Mouse (Mus musculus) limb, embryonic 15.5 days (tissue): ENCODE data around the gene Prkca. TPM values are rescaled to one million over a fixed set of nuclear protein-coding genes. Genes with fewer than 3 reads are reported as not detected.

Source experiments
- ATAC-seq: fragments of 200-750 bp; cut with Nextera tagmentation; 2 replicates; pipeline ENCODE4 v1.8.0; 2017; ENCODE audit warnings: low read depth, moderate TSS enrichment; ENCODE audit not compliant: insufficient number of reproducible peaks, low FRiP score, low TSS enrichment
- H3K27ac ChIP-seq: fragments of 300-500 bp; sonication (generic); 2 replicates; pipeline ENCODE4 v1.5.1; 2015; ENCODE audit warnings: moderate library complexity, mild to moderate bottlenecking, inconsistent platforms
- H3K27me3 ChIP-seq: fragments of 300-500 bp; sonication (generic); 2 replicates; pipeline ENCODE4 v1.6.1; 2015; ENCODE audit warnings: inconsistent platforms
- H3K36me3 ChIP-seq: fragments of 300-500 bp; sonication (generic); 2 replicates; pipeline ENCODE4 v1.6.1; 2015; ENCODE audit warnings: inconsistent platforms
- H3K4me1 ChIP-seq: fragments of 300-500 bp; sonication (generic); 2 replicates; pipeline ENCODE4 v1.6.1; 2015; ENCODE audit warnings: inconsistent platforms
- H3K4me2 ChIP-seq: fragments of 300-500 bp; sonication (generic); 2 replicates; pipeline ENCODE4 v1.6.1; 2015; ENCODE audit warnings: mild to moderate bottlenecking, inconsistent platforms
- H3K4me3 ChIP-seq: fragments of 300-500 bp; sonication (generic); 2 replicates; pipeline ENCODE4 v1.5.1; 2015; ENCODE audit warnings: mild to moderate bottlenecking, inconsistent platforms
- H3K9ac ChIP-seq: fragments of 300-500 bp; sonication (generic); 2 replicates; pipeline ENCODE4 v1.6.1; 2015; ENCODE audit warnings: inconsistent platforms
- H3K9me3 ChIP-seq: fragments of 300-500 bp; sonication (generic); 2 replicates; pipeline ENCODE4 v1.6.1; 2016; ENCODE audit warnings: inconsistent platforms
- WGBS: fragments of 180-500 bp; shearing (Covaris S2); methylation state at CpG from one replicate; pipeline ENCODE4 v1.1.7; 2015; 5-methylcytosine and 5-hydroxymethylcytosine counted together
- polyA plus RNA-seq: library from polyadenylated mRNA; unstranded; fragments of >200 nt; fragmentation: Nextera tagmentation; extraction: Ambion mirVana; gene quantifications from 2 replicates; pipeline ENCODE4 v1.2.1, GENCODE M21; 2015

The Prkca gene
- polyA plus RNA-seq, 1 experiment from 2014 or later, result 8.3 TPM

- Histone ChIP-seq H3K27me3 (no peaks in the 10 kb centered on the region), H3K4me2 (no peak overlapping the region), H3K4me1 (no peaks in the 10 kb centered on the region), H3K36me3 (no peaks in the 10 kb centered on the region), H3K4me3 (no peak overlapping the region), H3K9me3 (no peaks in the 10 kb centered on the region), H3K9ac (no peak overlapping the region), H3K27ac (no peak overlapping the region)
- WGBS, result 93% methylated on average over 5 of the region's 5 CpGs
- ATAC-seq, result no peak
Measured at GRCm38 (mm10) chr11:108079454-108079853, 264.3 kb downstream of the Prkca start.

- no peak for ATAC-seq
- no peaks in the 10 kb centered on the region for H3K27me3 ChIP-seq
- H3K4me3 ChIP-seq, result no peak overlapping the region
- no peaks in the 10 kb centered on the region for H3K36me3 ChIP-seq
- WGBS, result 77% methylated on average over 3 of the region's 3 CpGs
- H3K9me3 ChIP-seq, result no peaks in the 10 kb centered on the region
- no peaks in the 10 kb centered on the region for H3K4me1 ChIP-seq
- no peak overlapping the region for H3K4me2 ChIP-seq
- H3K27ac ChIP-seq, result no peak overlapping the region
- H3K9ac ChIP-seq, result no peak overlapping the region
Measured at GRCm38 (mm10) chr11:108077514-108077913, 266.2 kb downstream of the Prkca start.

DNA sequence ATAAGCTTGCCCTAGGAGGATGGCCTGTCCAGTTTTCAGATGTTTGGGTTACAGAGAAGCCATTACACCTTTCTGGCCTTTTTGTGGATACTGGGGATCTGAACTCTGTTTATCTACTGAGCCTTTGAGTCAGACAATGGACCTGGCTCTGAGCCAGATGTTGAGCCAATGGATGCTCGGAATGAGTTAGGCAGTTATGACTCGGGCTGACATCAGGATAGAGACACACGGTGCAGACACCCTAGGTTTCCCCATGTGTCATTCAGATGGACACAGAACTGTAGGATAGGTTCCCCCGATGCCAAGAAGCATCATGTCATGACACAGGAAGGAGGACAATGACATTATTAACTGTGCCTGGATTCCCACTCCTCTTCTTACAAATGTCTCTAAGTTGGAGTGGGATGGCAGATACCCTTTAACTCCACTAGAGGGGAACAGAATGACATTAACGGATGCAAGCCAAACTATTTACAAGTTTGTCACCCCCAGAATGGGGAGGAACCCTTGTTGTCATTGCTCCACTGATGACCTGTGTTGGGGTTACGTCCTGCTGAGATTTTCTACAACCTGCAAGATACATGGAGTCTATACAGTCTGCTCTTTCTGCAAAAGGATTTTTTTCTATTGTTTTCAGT lies 271.0 kb downstream of the Prkca start:
- H3K4me3 ChIP-seq, result no peak overlapping the region
- no peaks in the 10 kb centered on the region for H3K4me1 ChIP-seq
- ATAC-seq, result no peak
- no peaks in the 10 kb centered on the region for H3K36me3 ChIP-seq
- 76% methylated on average over 6 of the region's 6 CpGs for WGBS
- no peak overlapping the region for H3K27ac ChIP-seq
- no peak overlapping the region for H3K9ac ChIP-seq
- no peak overlapping the region for H3K4me2 ChIP-seq
- H3K27me3 ChIP-seq, result no peaks in the 10 kb centered on the region
- H3K9me3 ChIP-seq, result no peaks in the 10 kb centered on the region

- ATAC-seq, result no peak
- Histone ChIP-seq H3K27me3 (no peaks in the 10 kb centered on the region), H3K9ac (no peak overlapping the region), H3K9me3 (no peaks in the 10 kb centered on the region), H3K4me3 (no peak overlapping the region), H3K36me3 (no peaks in the 10 kb centered on the region), H3K4me1 (no peaks in the 10 kb centered on the region), H3K4me2 (no peak overlapping the region), H3K27ac (no peak overlapping the region)
- 76% methylated on average over 6 of the region's 6 CpGs for WGBS
Measured at GRCm38 (mm10) chr11:108071230-108071629, 272.5 kb downstream of the Prkca start.

DNA sequence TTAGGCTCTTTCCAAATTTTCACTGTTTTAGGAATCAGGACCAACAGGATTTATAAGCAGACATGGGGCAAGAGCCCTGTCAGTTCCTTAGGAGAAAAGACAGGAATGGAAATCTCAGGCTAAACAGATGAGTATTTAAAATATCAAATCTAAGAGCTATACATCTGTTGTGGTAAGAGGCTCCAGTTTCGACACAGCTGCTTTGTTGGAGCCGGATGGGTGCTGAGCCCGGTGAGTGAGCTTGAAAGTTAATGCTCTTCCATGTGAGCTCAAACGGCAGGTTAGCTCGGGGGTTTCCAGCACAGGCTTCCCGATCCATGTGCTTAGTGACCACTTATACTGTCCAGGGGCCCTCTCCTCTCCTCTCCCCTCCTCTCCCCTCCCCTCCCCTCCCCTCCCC lies 273.7 kb downstream of the Prkca start:
- Histone ChIP-seq H3K9ac (no peak overlapping the region), H3K36me3 (no peaks in the 10 kb centered on the region), H3K4me3 (no peak overlapping the region), H3K4me1 (no peaks in the 10 kb centered on the region), H3K27me3 (no peaks in the 10 kb centered on the region), H3K4me2 (no peak overlapping the region), H3K27ac (no peak overlapping the region), H3K9me3 (no peaks in the 10 kb centered on the region)
- 58% methylated on average over 6 of the region's 6 CpGs for WGBS
- ATAC-seq, result no peak

GRCm38 (mm10) chr11:108068430-108068829 lies 275.3 kb downstream of the Prkca start:
- no peaks in the 10 kb centered on the region for H3K9me3 ChIP-seq
- H3K4me1 ChIP-seq, result no peaks in the 10 kb centered on the region
- no peak for ATAC-seq
- no peaks in the 10 kb centered on the region for H3K36me3 ChIP-seq
- no peak overlapping the region for H3K27ac ChIP-seq
- WGBS, result 76% methylated on average over 5 of the region's 5 CpGs
- no peak overlapping the region for H3K9ac ChIP-seq
- H3K27me3 ChIP-seq, result no peaks in the 10 kb centered on the region
- H3K4me3 ChIP-seq, result no peak overlapping the region
- H3K4me2 ChIP-seq, result no peak overlapping the region

GRCm38 (mm10) chr11:108067161-108067560 lies 276.6 kb downstream of the Prkca start:
- Histone ChIP-seq H3K9me3 (no peaks in the 10 kb centered on the region), H3K4me3 (no peak overlapping the region), H3K27me3 (no peaks in the 10 kb centered on the region), H3K36me3 (no peaks in the 10 kb centered on the region), H3K4me2 (no peak overlapping the region), H3K9ac (no peak overlapping the region), H3K4me1 (peaks cover 5% of the 10 kb centered on the region; the same call in 1 of the 2 replicates), H3K27ac (no peak overlapping the region)
- WGBS, result 82% methylated on average over 7 of the region's 7 CpGs
- no peak for ATAC-seq

- no peak overlapping the region for H3K4me2 ChIP-seq
- H3K27me3 ChIP-seq, result no peaks in the 10 kb centered on the region
- no peak overlapping the region for H3K4me3 ChIP-seq
- H3K9me3 ChIP-seq, result no peaks in the 10 kb centered on the region
- 60% methylated on average over 3 of the region's 3 CpGs for WGBS
- H3K9ac ChIP-seq, result no peak overlapping the region
- no peak for ATAC-seq
- H3K27ac ChIP-seq, result no peak overlapping the region
- no peaks in the 10 kb centered on the region for H3K36me3 ChIP-seq
- peaks cover 5% of the 10 kb centered on the region; the same call in 1 of the 2 replicates for H3K4me1 ChIP-seq
Measured at GRCm38 (mm10) chr11:108064401-108064800, 279.3 kb downstream of the Prkca start.

GRCm38 (mm10) chr11:108063096-108063495 lies 280.6 kb downstream of the Prkca start:
- no peaks in the 10 kb centered on the region for H3K36me3 ChIP-seq
- WGBS, result 58% methylated on average over 8 of the region's 8 CpGs
- H3K9ac ChIP-seq, result no peak overlapping the region
- no peak overlapping the region for H3K4me2 ChIP-seq
- H3K9me3 ChIP-seq, result no peaks in the 10 kb centered on the region
- H3K4me3 ChIP-seq, result no peak overlapping the region
- H3K4me1 ChIP-seq, result peaks cover 5% of the 10 kb centered on the region; the same call in 1 of the 2 replicates
- no peaks in the 10 kb centered on the region for H3K27me3 ChIP-seq
- no peak overlapping the region for H3K27ac ChIP-seq
- ATAC-seq, result no peak

- Histone ChIP-seq H3K9me3 (no peaks in the 10 kb centered on the region), H3K36me3 (no peaks in the 10 kb centered on the region), H3K27ac (no peak overlapping the region), H3K9ac (no peak overlapping the region), H3K27me3 (no peaks in the 10 kb centered on the region), H3K4me3 (no peak overlapping the region), H3K4me1 (peaks cover 5% of the 10 kb centered on the region; the same call in 1 of the 2 replicates), H3K4me2 (no peak overlapping the region)
- 84% methylated on average over 17 of the region's 17 CpGs for WGBS
- ATAC-seq, result no peak
Measured at GRCm38 (mm10) chr11:108061571-108062479, 281.9 kb downstream of the Prkca start.

DNA sequence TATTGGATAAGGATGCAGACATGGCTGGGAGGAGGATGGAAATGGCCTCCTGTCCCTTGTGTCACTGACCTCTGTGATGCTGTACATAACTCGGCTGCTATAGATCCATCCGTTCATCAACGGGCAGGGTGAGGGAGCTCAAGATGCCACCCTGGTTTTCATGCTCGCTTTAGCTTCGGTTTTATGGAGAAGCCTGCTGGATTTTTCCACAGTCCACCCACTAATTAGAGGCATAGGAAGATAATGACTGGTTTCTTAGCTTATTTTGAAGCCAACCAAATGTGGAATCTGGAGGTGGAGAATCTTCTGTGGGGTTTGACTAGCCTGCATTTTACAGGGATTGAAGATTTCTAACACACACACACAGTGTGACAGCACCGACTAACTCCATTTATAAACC lies 286.6 kb downstream of the Prkca start:
- Histone ChIP-seq H3K27ac (no peak overlapping the region), H3K9ac (no peak overlapping the region), H3K27me3 (no peaks in the 10 kb centered on the region), H3K4me2 (no peak overlapping the region), H3K36me3 (no peaks in the 10 kb centered on the region), H3K4me1 (no peaks in the 10 kb centered on the region), H3K9me3 (no peaks in the 10 kb centered on the region), H3K4me3 (no peak overlapping the region)
- ATAC-seq, result no peak
- WGBS, result 76% methylated on average over 6 of the region's 6 CpGs

GRCm38 (mm10) chr11:108054647-108055046 lies 289.1 kb downstream of the Prkca start:
- H3K9me3 ChIP-seq, result no peaks in the 10 kb centered on the region
- H3K9ac ChIP-seq, result no peak overlapping the region
- no peak for ATAC-seq
- no peaks in the 10 kb centered on the region for H3K36me3 ChIP-seq
- 85% methylated on average over 3 of the region's 3 CpGs for WGBS
- no peaks in the 10 kb centered on the region for H3K4me1 ChIP-seq
- H3K27ac ChIP-seq, result no peak overlapping the region
- no peak overlapping the region for H3K4me2 ChIP-seq
- H3K4me3 ChIP-seq, result no peak overlapping the region
- H3K27me3 ChIP-seq, result no peaks in the 10 kb centered on the region
